Mouse (Mus musculus): ENCODE data around the gene Card19.

DNA sequence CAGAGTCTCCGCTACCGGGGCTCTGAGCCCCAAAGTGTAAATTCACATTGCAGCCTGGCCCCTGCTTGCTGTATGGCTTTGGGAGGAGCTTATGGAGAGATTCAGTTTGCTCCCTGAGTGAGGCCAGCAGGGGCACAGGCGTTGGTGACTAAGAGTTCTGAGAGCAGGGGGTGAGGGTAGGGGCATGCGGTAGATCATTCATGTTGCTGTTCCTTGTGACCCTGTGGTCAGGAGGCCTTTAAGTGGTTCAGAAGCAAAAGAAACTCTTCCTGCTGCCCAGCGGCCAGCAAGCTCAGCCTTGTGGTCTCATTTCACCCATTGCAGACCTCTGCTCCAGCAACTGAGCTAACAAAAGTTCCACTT is 24.2 kb downstream of the Card19 start:
- TF ChIP-seq EP300 (IDR thresholded peaks at IDR 0.05; ENCODE audit: low read depth): no peak
- no peak for TF ChIP-seq CTCF (IDR thresholded peaks at IDR 0.05; ENCODE audit: low read depth)
